Mouse (Mus musculus) natural killer cell, adult 2 months (primary cell): ENCODE measurements at regions not wholly inside any gene's neighbourhood (a gene's known extent, or its start where the extent isn't known, plus 50 kb on each side); places are given as distances from the start of the nearest gene placed in this dataset.

ENCODE experiments used
- DNase-seq, 2 experiments: peaks; one replicate each; pipeline ENCODE4 v3.0.0; 2022; ENCODE audit warnings: low spot score in 2 of 2

DNA sequence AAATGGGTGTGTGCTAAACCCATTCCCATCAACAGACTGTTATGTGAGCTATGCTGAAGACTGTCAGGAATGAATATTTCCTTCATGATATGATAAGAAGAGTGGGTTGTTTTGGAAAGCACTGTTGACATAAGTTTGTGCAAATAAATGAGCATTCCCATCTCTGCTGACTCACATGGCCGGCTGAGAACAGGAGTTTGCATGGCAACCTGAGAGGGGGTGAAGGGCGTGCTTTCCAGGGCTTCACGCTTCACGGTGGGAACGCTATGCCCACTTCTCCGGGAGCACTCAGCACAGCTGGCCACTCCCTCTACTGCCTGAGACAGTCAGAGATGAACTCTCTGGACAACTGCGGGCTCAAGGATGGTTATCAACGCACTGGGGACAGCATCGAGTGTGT is 348.9 kb upstream of the Slc24a5 start:
- no peak for DNase-seq

- peak; percentile 48 to 57 for DNase-seq
Observed at GRCm38 (mm10) chr2:124719820-124720478, 348.0 kb upstream of the Slc24a5 start.

DNA sequence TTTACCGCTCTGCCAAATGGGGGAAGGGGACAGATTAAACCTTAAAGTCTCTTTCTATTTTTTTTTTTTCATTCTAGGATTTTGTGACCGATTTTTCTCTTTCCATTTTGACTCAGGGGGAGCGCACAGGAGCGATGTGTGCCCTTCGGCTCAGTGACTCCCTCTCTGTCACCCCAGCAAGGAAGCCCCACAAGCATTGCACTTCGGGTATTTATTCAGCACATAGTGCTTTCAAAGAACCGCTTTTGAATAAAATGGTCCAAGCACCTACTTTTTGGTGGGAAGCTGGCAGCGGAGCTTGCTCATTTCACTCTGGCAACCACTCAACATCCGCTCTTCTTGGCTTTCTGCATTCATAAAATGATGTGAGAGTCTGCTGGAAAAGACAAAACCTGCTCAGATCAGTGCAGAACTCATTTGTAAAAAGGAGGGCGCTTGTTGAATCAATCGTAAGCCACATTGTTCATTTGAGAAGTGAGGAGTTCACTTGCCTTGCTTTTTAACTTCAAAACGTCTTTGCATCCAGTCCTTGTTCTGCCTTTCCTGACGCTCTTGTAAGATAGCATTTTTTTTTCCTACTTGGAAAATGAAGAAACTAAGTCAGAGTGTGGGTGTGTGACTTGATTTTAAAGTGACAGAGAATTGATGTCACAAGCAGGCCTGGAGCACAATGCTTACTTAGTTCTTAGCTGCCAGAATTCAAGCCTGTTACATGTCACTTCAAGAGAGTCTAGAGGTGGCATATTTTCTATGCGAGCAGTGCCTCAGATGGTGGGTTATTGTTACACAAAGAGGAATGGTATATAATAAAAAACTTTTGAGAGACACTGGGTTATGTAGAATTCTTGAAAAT is 347.1 kb upstream of the Slc24a5 start:
- no peak for DNase-seq

DNA sequence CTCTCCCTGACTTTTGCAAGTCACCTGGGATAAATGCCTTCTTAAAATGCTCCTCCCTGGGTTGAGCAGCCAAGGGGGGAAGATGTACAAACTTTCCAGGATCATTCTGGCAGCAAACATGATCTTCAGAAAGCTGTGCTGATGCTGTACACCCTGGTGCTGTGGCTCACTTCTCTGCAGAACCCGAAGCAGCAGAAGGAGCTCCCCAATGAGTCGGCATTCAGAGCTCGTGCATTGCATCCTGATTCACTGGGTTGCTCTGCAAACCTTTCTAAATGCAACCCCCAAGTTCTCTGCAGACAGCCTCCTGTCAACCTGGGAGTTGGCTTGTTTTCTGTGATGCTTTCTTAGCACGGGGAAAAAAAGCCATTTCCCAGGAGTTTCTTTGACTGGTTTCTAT is 343.8 kb upstream of the Slc24a5 start:
- DNase-seq: no peak

- DNase-seq: no peak
Observed at GRCm38 (mm10) chr2:124724827-124725480, 343.0 kb upstream of the Slc24a5 start.

DNA sequence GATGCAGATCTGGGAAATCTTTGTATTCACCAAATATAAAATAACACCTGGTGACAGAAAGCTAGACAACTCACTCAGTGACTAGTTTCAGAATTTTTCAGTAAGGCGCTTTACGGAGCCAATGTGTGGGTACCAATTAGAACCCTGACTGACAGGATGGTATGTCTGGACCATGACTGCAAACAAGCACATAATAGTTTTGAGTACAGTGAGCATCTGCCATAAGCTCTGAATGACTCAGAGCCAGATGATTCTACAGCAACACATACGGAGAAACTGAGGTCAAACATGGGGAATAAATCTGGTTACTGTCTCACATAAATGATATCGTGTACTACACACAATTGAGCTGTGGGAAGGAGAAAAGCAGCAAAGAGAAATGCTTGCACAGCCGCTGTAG is 339.9 kb upstream of the Slc24a5 start:
- no peak for DNase-seq

GRCm38 (mm10) chr2:124732593-124732992 is 335.3 kb upstream of the Slc24a5 start:
- DNase-seq: peak; percentile 20 to 46

DNA sequence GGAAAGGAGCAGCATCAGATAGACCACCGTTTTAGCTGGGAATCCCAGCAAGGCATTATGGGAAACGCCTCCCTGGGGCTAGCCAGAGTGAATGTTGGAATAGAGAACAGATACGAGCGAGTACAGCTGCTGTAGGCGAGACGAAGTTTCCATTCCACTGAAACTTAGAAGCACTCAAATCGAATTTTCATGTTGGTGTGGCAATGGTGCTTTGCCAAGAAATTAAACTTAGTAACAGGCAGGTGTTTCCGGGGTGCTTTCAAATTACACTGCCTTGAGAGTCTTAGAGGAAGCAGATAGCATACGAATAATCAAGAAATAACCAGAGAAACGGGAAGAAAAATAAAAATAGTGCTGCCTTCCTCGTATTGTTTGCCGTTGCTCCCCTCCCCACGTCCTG is 327.1 kb upstream of the Slc24a5 start:
- DNase-seq: no peak

DNA sequence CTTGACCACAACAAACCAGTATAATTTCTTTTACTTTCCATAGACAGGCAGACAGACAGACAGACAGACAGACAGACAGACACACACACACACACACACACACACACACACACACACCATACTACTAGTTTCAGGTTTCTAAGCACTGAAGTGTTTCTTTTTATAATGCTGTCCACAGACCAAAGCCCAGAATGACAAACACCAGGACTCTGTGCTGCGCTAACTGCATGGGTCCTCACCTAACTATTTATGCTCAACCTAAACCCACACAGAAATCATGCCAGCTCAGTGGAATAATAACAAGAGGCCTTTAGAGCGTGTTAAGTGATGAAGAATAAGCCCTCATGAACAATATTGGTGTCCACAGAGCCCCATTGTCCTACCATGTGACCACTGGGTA is 325.0 kb upstream of the Slc24a5 start:
- DNase-seq: no peak

GRCm38 (mm10) chr2:124745045-124745444 is 322.9 kb upstream of the Slc24a5 start:
- no peak for DNase-seq

- no peak for DNase-seq
Observed at GRCm38 (mm10) chr2:124747119-124747518, 320.8 kb upstream of the Slc24a5 start.

- DNase-seq: no peak
Observed at GRCm38 (mm10) chr2:124747627-124748026, 320.3 kb upstream of the Slc24a5 start.

GRCm38 (mm10) chr2:124751832-124752231 is 316.1 kb upstream of the Slc24a5 start:
- peak in 1 of 2 experiments; percentile 4 for DNase-seq

GRCm38 (mm10) chr2:124753717-124754116 is 314.2 kb upstream of the Slc24a5 start:
- DNase-seq: peak in 1 of 2 experiments; percentile 4

DNA sequence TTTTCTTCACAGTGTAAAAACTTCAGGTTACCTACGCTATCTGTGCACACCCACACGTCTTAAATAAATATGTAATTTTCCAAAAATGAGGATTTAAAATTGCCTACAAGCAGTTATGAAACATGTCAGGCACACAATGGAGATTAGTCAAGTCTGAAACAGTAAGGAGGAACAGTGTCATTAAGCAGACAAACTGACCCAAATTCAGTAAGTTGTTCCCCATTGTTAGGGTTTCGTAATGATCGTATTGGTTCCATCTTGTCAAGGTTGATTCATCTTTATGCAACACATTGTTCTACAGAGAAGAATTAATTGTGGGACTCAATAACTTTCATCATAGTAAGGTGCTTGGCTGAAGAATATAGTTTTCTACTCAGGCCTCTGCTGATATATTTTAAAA is 312.7 kb upstream of the Slc24a5 start:
- DNase-seq: no peak

- DNase-seq: no peak
Observed at GRCm38 (mm10) chr2:124758992-124759391, 308.9 kb upstream of the Slc24a5 start.

DNA sequence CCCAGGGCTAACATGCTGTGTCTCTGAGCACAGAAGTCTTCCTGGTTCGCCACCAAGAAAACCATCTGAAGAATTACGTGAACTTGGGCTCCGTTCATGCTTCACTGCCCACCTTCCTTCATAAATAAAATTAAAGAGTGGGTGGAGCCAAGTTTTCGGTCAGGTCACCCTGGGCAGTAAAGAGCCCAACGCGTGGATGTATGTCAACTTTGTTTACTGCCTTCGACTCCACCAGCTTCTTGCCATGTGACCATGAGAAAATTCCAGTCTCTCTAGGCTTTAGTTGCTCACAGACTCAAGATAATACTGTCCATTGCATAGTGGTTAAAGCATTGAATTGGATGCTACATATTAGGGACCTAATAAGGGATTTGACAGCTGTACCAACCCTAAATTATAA is 304.3 kb upstream of the Slc24a5 start:
- no peak for DNase-seq

- DNase-seq: no peak
Observed at GRCm38 (mm10) chr2:124764186-124764910, 303.6 kb upstream of the Slc24a5 start.

- no peak for DNase-seq
Observed at GRCm38 (mm10) chr2:124769267-124769967, 298.5 kb upstream of the Slc24a5 start.

DNA sequence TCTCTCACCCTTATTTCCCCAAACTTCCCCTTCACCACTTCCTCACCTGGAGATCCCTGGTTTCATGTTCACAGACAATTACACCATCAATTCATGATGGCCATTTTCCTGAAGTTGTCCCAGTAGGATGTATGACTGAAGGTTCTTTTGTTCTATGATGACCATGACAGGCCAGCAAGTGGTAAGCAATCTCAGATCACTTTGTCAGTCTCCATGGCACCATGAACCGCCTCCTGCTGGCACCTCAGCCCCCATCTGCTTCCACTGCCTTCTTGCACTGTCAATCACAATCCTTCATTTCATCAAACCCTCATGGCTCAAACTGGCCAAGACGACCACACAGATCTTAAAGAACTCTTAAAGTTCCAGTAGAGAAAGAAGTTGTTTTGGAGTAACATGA is 297.9 kb upstream of the Slc24a5 start:
- no peak for DNase-seq

DNA sequence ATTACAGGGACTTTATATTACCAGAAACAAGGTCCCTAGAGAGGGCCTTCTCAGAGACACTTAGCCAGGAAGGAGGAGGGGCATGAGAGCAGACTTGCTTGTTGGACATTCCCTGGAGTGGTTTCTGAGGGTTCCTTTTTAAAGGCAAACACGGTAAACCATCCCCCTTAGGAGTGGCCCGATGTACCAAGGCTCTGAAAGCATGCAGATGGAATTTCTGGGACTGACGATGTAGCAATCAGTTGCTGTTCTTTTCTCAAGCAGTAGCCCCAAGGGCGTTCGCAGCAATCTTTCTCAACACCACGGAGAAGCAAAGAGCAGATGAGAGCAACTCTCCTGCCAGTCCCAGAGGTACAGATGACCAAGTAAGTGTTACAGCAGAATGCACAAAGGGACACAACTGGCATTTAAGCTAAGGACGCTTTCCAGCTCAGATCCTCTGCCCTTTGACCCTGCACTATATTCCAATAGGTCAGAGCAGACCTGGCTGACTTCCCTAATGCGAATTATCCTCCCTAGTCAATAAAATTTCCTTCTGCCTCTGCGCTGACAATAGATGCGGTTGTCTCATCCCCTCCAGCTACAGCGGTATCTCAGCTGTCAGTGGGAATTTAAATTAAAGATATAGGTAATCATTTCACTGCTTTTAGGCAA is 295.7 kb upstream of the Slc24a5 start:
- DNase-seq: no peak
